Mouse (Mus musculus) forebrain, embryonic 16.5 days (tissue): ENCODE results near the gene Hivep1. TPM values are rescaled to one million over a fixed set of nuclear protein-coding genes. Genes with fewer than 3 reads are reported as not detected.

Source experiments
- ATAC-seq: fragments of 200-750 bp; cut with Nextera tagmentation; 2 replicates; pipeline ENCODE4 v1.8.0; 2017; ENCODE audit warnings: mild to moderate bottlenecking, moderate library complexity
- H3K27ac ChIP-seq: fragments of 300-500 bp; sonication (generic); 2 replicates; pipeline ENCODE4 v1.5.1; 2014; ENCODE audit warnings: low read length, control low read depth
- H3K27me3 ChIP-seq: fragments of 300-500 bp; sonication (generic); replicated peaks from 2 replicates; pipeline ENCODE4 v1.6.1; 2014; ENCODE audit warnings: low read length; ENCODE audit not compliant: control insufficient read depth, insufficient read depth
- H3K36me3 ChIP-seq: fragments of 300-500 bp; sonication (generic); 2 replicates; pipeline ENCODE4 v1.6.1; 2014; ENCODE audit not compliant: control insufficient read depth, insufficient read depth
- H3K4me1 ChIP-seq: fragments of 300-500 bp; sonication (generic); replicated peaks from 2 replicates; pipeline ENCODE4 v1.6.1; 2014; ENCODE audit warnings: low read length; ENCODE audit not compliant: control insufficient read depth, insufficient read depth
- H3K4me2 ChIP-seq: fragments of 300-500 bp; sonication (generic); 2 replicates; pipeline ENCODE4 v1.6.1; 2014; ENCODE audit warnings: mild to moderate bottlenecking, low read length, control low read depth
- H3K4me3 ChIP-seq: fragments of 300-500 bp; sonication (generic); replicated peaks from 2 replicates; pipeline ENCODE4 v1.5.1; 2014; ENCODE audit warnings: mild to moderate bottlenecking, low read length, control low read depth
- H3K9ac ChIP-seq: fragments of 300-500 bp; sonication (generic); replicated peaks from 2 replicates; pipeline ENCODE4 v1.6.1; 2014; ENCODE audit warnings: low read depth, low read length, control low read depth
- H3K9me3 ChIP-seq: fragments of 300-500 bp; sonication (generic); 2 replicates; pipeline ENCODE4 v1.6.1; 2016; ENCODE audit warnings: low read length; ENCODE audit not compliant: control insufficient read depth
- WGBS: fragments of 180-500 bp; shearing (Covaris S2); extraction: QIAGEN DNeasy Blood & Tissue Kit; methylation state at CpG from one replicate; pipeline ENCODE4 v1.1.7; 2014; 5-methylcytosine and 5-hydroxymethylcytosine counted together
- polyA plus RNA-seq: library from polyadenylated mRNA; unstranded; fragments of >200 nt; fragmentation: Nextera tagmentation; extraction: Ambion mirVana; gene quantifications from 2 replicates; pipeline ENCODE4 v1.2.1, GENCODE M21; 2015

Hivep1 gene
- polyA plus RNA-seq: 16.6 and 18.9 TPM in 2 replicates

DNA sequence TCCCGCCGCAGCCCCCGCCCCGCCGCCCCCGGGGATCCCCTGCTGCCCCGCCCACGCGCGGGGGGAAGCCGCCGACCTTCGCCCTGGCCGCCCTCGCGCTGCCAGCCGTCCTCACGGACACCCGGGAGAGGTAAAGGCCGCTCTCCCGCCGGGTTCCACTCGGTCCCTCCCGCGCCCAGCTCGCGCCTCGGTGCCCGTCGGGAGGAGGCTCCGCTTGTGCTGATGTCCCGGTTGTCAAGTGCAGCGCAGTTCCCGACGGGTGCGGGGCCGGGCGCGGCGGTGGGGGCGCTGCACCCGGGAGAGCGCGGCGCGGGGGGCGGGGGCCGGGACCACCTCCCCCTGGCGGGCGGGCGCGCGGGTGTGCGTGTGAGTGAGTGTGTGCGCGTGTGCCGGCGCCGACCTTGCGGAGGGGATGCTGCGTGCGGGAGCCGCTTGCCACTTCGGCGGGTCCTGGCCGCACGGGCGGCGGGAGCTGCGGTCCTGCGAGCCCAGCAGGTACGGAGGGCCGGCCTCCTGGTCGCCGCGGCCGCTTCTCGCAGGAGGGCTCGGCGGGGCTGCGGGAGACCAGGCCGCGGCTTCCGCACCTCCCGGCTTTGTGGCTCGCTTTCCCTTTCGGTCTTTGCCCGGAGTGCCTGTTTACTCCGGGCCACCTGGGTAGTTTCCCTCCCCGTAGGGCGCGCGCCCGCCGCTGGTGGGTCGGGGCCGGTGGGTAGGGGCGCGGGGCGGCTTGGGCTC, at the start of gene Hivep1:
Gene Hivep1, plus strand, starts transcription at position 61 of the 735 bp plus-strand sequence.
- Histone ChIP-seq H3K9me3 (no peaks in the 10 kb centered on the region), H3K36me3 (peaks cover 5% of the 10 kb centered on the region), H3K4me3 (peak within 1 kb of the TSS; percentile 90), H3K27me3 (no peaks in the 10 kb centered on the region), H3K27ac (peak within 1 kb of the TSS; percentile 96), H3K4me1 (peaks cover 27% of the 10 kb centered on the region), H3K4me2 (peak within 1 kb of the TSS; percentile 69), H3K9ac (peak within 1 kb of the TSS; percentile 93)
- peak; percentile 75 for ATAC-seq
- under 1% methylated on average over 60 of the region's 100 CpGs for WGBS

DNA sequence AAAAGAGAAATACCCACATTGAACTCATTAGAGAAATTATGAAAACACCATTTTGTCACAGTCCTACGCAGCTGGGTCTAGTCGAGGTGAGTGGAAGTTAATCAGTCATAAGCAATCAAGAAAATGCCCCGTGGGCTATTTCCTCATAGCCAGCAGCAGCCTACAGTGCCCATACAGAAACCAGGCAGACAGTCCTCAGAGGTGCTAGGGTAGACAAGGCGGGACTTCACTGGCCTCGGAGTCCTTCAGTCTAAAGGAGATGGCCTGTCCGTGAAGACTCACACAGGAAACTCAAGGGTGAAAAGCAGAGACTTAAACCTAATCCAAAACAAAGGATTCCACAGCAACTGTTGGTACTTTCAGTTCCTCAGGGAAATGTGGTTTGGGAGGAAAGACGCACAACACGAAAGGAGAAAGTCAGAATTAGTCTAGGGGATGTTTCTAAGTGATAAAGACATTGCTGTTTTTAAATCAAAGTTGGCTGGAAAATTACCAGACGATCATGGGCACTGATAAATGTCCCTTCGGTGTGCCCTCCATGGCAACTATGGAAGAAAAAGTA, 36.3 kb upstream of the Hivep1 start:
- no peak overlapping the region for H3K9ac ChIP-seq
- no peak overlapping the region for H3K4me3 ChIP-seq
- no peaks in the 10 kb centered on the region for H3K4me1 ChIP-seq
- 67% methylated on average over 10 of the region's 10 CpGs for WGBS
- no peaks in the 10 kb centered on the region for H3K36me3 ChIP-seq
- H3K9me3 ChIP-seq: no peaks in the 10 kb centered on the region
- no peak for ATAC-seq
- H3K4me2 ChIP-seq: no peak overlapping the region
- no peaks in the 10 kb centered on the region for H3K27me3 ChIP-seq
- H3K27ac ChIP-seq: no peak overlapping the region

DNA sequence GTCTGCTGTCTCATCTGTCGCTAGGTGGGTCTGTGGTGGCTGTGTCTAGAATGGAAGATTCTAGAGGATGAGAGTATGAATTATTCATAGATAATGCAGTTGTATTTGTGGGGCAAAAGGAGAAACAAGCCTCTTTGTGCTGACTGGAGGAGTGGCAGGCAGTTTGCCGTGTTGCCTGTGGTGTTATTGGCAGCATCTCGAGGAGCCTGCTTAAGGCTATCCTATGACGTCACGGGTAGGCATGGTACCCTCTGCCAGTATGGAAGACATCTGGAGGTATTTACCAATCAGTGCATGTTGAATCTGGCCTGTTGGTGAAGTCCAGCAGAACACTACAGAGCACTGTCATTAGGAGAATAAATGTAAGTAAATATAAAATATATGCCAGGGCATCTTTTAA, 35.6 kb upstream of the Hivep1 start:
- Histone ChIP-seq H3K9ac (no peak overlapping the region), H3K36me3 (no peaks in the 10 kb centered on the region), H3K4me2 (no peak overlapping the region), H3K4me3 (no peak overlapping the region), H3K4me1 (no peaks in the 10 kb centered on the region), H3K9me3 (no peaks in the 10 kb centered on the region), H3K27me3 (no peaks in the 10 kb centered on the region), H3K27ac (no peak overlapping the region)
- no peak for ATAC-seq
- WGBS: 59% methylated on average over 5 of the region's 5 CpGs

DNA sequence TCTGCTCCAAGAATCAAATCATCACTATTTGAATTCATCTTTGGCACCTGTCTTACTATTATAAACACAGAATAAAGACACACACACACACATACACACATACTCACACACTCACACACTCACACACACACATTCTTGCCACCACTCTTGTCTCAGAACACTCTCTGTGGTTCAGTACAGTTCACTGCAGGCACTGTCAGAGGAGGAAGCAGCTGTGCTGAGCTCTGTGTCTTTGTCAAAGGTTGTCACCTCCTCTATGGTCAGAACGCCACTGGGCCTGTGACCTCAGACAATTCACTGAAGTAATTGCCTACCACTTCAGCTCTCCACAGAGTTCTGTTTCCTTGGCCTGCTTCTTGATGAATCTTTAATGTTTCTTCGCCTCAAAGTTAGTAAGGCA, 33.5 kb upstream of the Hivep1 start:
- Histone ChIP-seq H3K4me2 (no peak overlapping the region), H3K36me3 (no peaks in the 10 kb centered on the region), H3K27me3 (no peaks in the 10 kb centered on the region), H3K27ac (no peak overlapping the region), H3K9ac (no peak overlapping the region), H3K9me3 (no peaks in the 10 kb centered on the region), H3K4me1 (no peaks in the 10 kb centered on the region), H3K4me3 (no peak overlapping the region)
- WGBS: 71% methylated on average over 2 of the region's 2 CpGs
- ATAC-seq: no peak

DNA sequence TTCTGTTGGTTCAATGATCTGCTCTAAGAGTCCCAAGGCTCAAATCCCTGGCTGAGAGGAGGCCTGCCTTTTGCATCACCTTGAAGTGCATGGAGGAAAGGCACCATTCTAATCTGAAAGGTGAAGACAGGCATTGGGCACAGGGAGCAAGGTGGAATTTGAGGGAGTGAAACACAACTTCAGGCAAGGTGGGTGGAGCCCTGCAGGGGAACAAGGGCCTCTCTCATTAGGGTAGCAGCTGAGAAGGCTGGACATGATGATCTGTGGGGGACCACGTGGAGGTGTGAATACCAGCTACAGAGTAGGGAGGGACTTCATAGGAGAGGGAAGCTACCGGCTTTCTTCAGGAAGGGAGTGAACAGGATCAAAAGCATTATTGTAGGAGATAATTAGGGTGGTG, 10.6 kb upstream of the Hivep1 start:
- Histone ChIP-seq H3K4me3 (no peak overlapping the region), H3K36me3 (no peaks in the 10 kb centered on the region), H3K4me1 (no peaks in the 10 kb centered on the region), H3K9me3 (no peaks in the 10 kb centered on the region), H3K27ac (no peak overlapping the region), H3K9ac (no peak overlapping the region), H3K4me2 (no peak overlapping the region), H3K27me3 (no peaks in the 10 kb centered on the region)
- 15% methylated on average over 2 of the region's 2 CpGs for WGBS
- ATAC-seq: no peak

DNA sequence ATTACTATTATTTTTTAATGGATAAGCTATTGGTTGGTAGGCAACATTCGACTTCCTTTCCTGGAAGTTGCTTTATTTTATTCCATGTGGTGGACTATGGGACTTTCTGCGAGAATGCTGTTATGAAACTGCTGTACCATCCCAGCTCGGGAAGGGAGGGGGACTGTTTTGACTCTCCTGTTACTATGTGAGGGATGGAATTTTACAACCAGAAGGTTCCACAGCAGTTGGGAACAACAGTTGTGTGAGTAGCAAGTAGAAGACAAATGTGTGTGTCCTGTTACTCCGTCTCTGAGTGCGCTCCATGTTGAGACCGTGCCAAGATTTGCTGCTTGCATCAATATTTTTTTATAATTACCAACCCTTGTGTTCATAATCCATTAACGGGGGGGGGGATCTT, 8.4 kb upstream of the Hivep1 start:
- H3K9me3 ChIP-seq: no peaks in the 10 kb centered on the region
- H3K4me3 ChIP-seq: no peak overlapping the region
- H3K9ac ChIP-seq: no peak overlapping the region
- no peak overlapping the region for H3K27ac ChIP-seq
- no peak overlapping the region for H3K4me2 ChIP-seq
- H3K4me1 ChIP-seq: no peaks in the 10 kb centered on the region
- 76% methylated on average over 7 of the region's 7 CpGs for WGBS
- no peak for ATAC-seq
- no peaks in the 10 kb centered on the region for H3K27me3 ChIP-seq
- H3K36me3 ChIP-seq: no peaks in the 10 kb centered on the region

DNA sequence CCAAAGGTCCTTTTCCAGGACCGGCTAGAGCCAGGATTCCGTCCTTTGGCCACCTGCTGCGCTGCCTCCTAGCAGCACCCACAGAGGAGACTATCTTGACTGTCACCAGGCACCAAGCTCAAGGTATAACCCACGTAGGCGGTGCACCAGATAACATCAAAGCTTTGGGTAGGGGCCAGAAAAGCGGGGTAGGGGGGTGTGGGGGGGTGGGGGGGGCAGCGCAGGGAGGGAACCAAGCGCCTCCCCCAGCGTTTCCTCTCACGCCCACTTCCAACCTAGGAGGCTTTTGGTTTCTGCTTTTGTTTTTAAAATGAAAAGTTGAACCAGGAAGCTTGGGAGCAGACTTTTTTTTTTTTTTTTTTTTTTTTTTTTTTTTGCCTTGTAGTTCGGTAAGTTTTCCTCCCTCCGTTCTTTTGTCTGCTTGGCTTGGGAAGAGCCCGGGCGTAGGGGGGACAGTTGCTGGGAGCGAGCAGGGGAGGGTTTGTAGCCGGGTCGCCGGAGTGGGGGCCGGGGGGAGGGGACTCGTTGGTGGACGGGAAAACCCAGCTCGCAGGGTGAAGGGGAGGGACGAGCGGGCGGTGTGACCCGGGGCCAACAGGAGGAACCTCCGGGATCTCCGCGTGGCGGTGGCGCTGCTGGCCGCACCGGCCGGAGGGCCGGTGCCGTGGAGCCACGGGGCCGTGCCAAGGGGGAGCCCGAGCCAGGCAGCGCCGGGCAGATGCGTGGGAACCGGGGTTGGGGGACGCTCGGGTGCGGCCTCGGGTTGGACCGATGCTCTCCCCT, 2.6 kb upstream of the Hivep1 start:
- ATAC-seq: no peak
- H3K27me3 ChIP-seq: no peaks in the 10 kb centered on the region
- WGBS: under 1% methylated on average over 43 of the region's 48 CpGs

DNA sequence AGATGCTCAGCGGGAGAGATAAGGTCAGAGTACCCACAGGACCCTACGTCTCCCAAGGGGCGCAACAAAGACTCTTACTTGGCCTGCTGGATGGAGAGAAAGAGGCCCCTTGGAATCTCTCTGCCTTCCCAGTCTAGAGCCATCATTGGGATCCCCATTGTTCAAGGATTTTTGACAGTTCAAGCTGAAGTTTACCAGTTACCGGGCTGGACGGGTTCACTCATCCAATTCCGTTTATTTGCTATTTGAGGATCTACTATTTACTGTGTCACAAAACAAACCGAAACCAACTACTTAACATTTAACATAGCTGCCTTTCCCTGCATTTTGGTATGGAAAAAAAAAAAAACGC, 2.1 kb upstream of the Hivep1 start:
- WGBS: 2% methylated on average over 8 of the region's 8 CpGs
- peak overlapping the region; percentile 71 for H3K9ac ChIP-seq
- peaks cover 25% of the 10 kb centered on the region for H3K4me1 ChIP-seq
- no peaks in the 10 kb centered on the region for H3K9me3 ChIP-seq
- H3K4me3 ChIP-seq: peak overlapping the region; percentile 63
- peak overlapping the region; percentile 42; the same call in 1 of the 2 replicates for H3K27ac ChIP-seq
- H3K4me2 ChIP-seq: peak overlapping the region; percentile 89
- no peak for ATAC-seq
- H3K27me3 ChIP-seq: no peaks in the 10 kb centered on the region
- no peaks in the 10 kb centered on the region for H3K36me3 ChIP-seq

More for the DNA sequence above, 2.6 kb upstream of the Hivep1 start:
- Histone ChIP-seq H3K9me3 (no peaks in the 10 kb centered on the region), H3K4me3 (peak overlapping the region; percentile 63), H3K36me3 (no peaks in the 10 kb centered on the region), H3K4me1 (peaks cover 21% of the 10 kb centered on the region), H3K27ac (peak overlapping the region; percentile 42), H3K4me2 (peak overlapping the region; percentile 89), H3K9ac (peak overlapping the region; percentile 71)

DNA sequence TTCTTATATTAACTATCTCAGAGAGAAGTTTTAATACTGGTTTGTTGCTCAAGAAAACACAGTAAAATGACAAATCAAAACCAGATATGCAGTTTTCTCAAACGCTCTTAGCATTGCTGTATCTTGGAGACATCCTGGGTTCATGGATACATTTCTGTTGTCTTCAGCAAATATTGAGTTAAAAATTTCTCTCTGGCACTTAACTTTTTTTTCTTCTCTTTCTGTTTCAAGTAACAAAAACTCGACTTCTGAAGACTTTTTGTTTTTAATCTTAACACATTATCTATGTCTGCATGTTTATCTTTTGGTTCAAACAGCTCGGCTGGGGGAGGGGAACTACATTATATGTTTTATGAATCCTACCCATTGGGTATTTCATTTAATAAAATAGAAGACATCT, 1.7 kb upstream of the Hivep1 start:
- no peak overlapping the region for H3K27ac ChIP-seq
- ATAC-seq: no peak

More for the DNA sequence above, 1.7 kb upstream of the Hivep1 start:
- Histone ChIP-seq H3K27me3 (no peaks in the 10 kb centered on the region), H3K9ac (no peak overlapping the region), H3K4me2 (peak overlapping the region; percentile 89), H3K4me1 (peaks cover 27% of the 10 kb centered on the region), H3K9me3 (no peaks in the 10 kb centered on the region), H3K4me3 (no peak overlapping the region), H3K36me3 (no peaks in the 10 kb centered on the region)
- WGBS: 10% methylated on average over 3 of the region's 3 CpGs
